Mouse (Mus musculus): Measurements from ENCODE around the gene Tlr7. TPM values are rescaled to one million over a fixed set of nuclear protein-coding genes. Genes with fewer than 3 reads are reported as not detected.

Tlr7 gene
- polyA plus RNA-seq (2017; shearing (Covaris generic)), result 19.9 TPM

GRCm38 (mm10) chrX:167330399-167330798 lies at the start of gene Tlr7:
TSS of gene Tlr7 (minus strand) at chrX:167330558.

GRCm38 (mm10) chrX:167264086-167264485 lies 66.3 kb downstream of the Tlr7 start, which contains the start of gene Tlr8:
TSS of gene Tlr8 (minus strand) at chrX:167264329.

Other genes starting within 250 kb of the Tlr7 start
- gene Tmsb4x, start 121.2 kb downstream of the Tlr7 start, polyA plus RNA-seq (2017; shearing (Covaris generic)), result 17,699 TPM
- gene Tlr8, start 66.2 kb downstream of the Tlr7 start, polyA plus RNA-seq (2017; shearing (Covaris generic)), result not detected
- 88.2 TPM for gene Prps2, start 52.2 kb upstream of the Tlr7 start, polyA plus RNA-seq (2017; shearing (Covaris generic))

Data from CD4-positive, CD25-positive, alpha-beta regulatory T cell, adult 9 weeks (primary cell).